Mouse (Mus musculus) cerebellum, adult 2 months (tissue): ENCODE results near the gene Plin4.

ENCODE experiments used
- CTCF ChIP-seq: fragments of 200-500 bp; IDR thresholded peaks from 2 replicates; pipeline ENCODE4 v1.5.1; 2011; ENCODE audit warnings: low read depth, mild to moderate bottlenecking, control low read depth, low read length, moderate library complexity, borderline replicate concordance; ENCODE audit not compliant: insufficient read depth
- POLR2A ChIP-seq: fragments of 200-500 bp; IDR thresholded peaks from 2 replicates; pipeline ENCODE4 v1.6.1; 2011; ENCODE audit warnings: low read length, control low read depth, borderline replicate concordance; ENCODE audit not compliant: insufficient read depth

- TF ChIP-seq CTCF (no peak), POLR2A (no peak)
Measured at GRCm38 (mm10) chr17:56146131-56146530, 36.5 kb upstream of the Plin4 start.
